Mouse (Mus musculus): ENCODE measurements around the gene Idh2. TPM values are rescaled to one million over a fixed set of nuclear protein-coding genes. Genes with fewer than 3 reads are reported as not detected.

Gene Idh2
- total and polyA plus RNA-seq, 3 experiments, result 121 to 268 (median 181) TPM

DNA sequence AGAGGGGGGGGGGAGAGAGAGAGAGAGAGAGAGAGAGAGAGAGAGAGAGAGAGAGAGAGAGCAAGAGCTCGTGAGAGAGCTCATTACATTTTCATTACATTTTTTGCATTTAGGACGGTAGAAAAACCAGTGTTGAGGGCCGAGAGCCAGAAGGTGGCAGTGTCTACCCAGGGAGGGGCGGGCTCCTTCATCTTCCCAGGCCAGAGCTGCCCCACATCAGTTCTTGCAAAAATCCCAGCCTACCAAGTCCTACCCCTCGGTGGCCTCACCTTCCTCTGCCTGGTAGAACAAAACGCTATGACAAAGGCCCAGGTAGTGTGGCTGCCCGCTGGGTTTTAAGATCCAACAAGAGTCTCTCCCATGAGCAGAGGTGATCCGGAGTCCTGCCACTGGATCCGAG lies 25.6 kb upstream of the Idh2 start:
- TF ChIP-seq MAFK (IDR thresholded peaks at IDR 0.05; ENCODE audit: borderline replicate concordance, low read depth, low read length) (no peak), GABPA (IDR thresholded peaks at IDR 0.05; ENCODE audit: low read depth, low read length) (no peak), SMC3 (IDR thresholded peaks at IDR 0.05; ENCODE audit: low read depth, low read length) (peak; percentile 88), UBTF (IDR thresholded peaks at IDR 0.05; ENCODE audit: borderline replicate concordance, insufficient read depth, low read depth, low read length) (no peak), RAD21 (IDR thresholded peaks at IDR 0.05; ENCODE audit: low read depth, low read length) (peak; percentile 92), MYB (IDR thresholded peaks at IDR 0.05; ENCODE audit: low read depth, low read length) (no peak), JUND (IDR thresholded peaks at IDR 0.05; ENCODE audit: low read depth, low read length) (0 out of 2 replicates have a peak, but pooled peaks have one; percentile 75), SIN3A (IDR thresholded peaks at IDR 0.05; ENCODE audit: low read length) (0 out of 2 replicates have a peak, but pooled peaks have one; percentile 23), TAL1 (IDR thresholded peaks at IDR 0.05; ENCODE audit: low read length) (no peak), POLR2A (IDR thresholded peaks at IDR 0.05; ENCODE audit: control insufficient read depth in 1 of 2, insufficient read depth in 1 of 2, low read depth in 1 of 2, low read length in 2 of 2, poor library complexity in 1 of 2) (no peak), ZC3H11A (IDR thresholded peaks at IDR 0.05; ENCODE audit: low read depth, low read length) (peak; percentile 92), ETS1 (IDR thresholded peaks at IDR 0.05; ENCODE audit: low read depth, low read length) (no peak), ZNF384 (IDR thresholded peaks at IDR 0.05; ENCODE audit: low read depth, low read length) (peak; percentile 58; the same call in 1 of the 2 replicates), MAZ (IDR thresholded peaks at IDR 0.05; ENCODE audit: low read depth, low read length) (0 out of 2 replicates have a peak, but pooled peaks have one; percentile 59), CTCF (IDR thresholded peaks at IDR 0.05 in 2 of 3, conservative IDR thresholded peaks at IDR 0.05 in 1 of 3; ENCODE audit: control insufficient read depth in 1 of 3, insufficient read depth in 1 of 3, low read depth in 2 of 3, low read length in 3 of 3, poor library complexity in 1 of 3, severe bottlenecking in 1 of 3) (peak; percentile 75 to 92 (median 81)), BHLHE40 (IDR thresholded peaks at IDR 0.05; ENCODE audit: borderline replicate concordance, low read depth, low read length) (no peak)
- Histone ChIP-seq H3K27me3 (ENCODE audit: control insufficient read depth in 1 of 2, insufficient read depth in 2 of 2, low read length in 2 of 2) (no peaks in the 10 kb centered on the region), H3K9ac (ENCODE audit: control insufficient read depth, low read depth, low read length, poor library complexity, severe bottlenecking) (no peak overlapping the region), H3K36me3 (ENCODE audit: control insufficient read depth in 1 of 2, insufficient read depth in 2 of 2, low read length in 2 of 2) (peaks cover 0 to 8% of the 10 kb centered on the region in 2 experiments; a peak in 2 of 4 replicates), H3K4me1 (ENCODE audit: control insufficient read depth in 1 of 2, insufficient read depth in 2 of 2, low read length in 2 of 2) (peaks cover 0 to 22% of the 10 kb centered on the region in 2 experiments; a peak in 3 of 4 replicates), H3K27ac (ENCODE audit: control insufficient read depth, low read depth, low read length) (no peak overlapping the region), H3K79me2 (ENCODE audit: control insufficient read depth, insufficient read depth, low read length, poor library complexity) (no peaks in the 10 kb centered on the region; the same call in 1 of the 2 replicates), H3K4me3 (ENCODE audit: control insufficient read depth in 1 of 2, insufficient read depth in 1 of 2, low read depth in 2 of 2, low read length in 2 of 2) (no peak overlapping the region), H3K9me3 (replicated peaks; ENCODE audit: insufficient read depth, low read length) (no peaks in the 10 kb centered on the region)
- DNase-seq (ENCODE audit: low read depth, low spot score), result peak; percentile 83

DNA sequence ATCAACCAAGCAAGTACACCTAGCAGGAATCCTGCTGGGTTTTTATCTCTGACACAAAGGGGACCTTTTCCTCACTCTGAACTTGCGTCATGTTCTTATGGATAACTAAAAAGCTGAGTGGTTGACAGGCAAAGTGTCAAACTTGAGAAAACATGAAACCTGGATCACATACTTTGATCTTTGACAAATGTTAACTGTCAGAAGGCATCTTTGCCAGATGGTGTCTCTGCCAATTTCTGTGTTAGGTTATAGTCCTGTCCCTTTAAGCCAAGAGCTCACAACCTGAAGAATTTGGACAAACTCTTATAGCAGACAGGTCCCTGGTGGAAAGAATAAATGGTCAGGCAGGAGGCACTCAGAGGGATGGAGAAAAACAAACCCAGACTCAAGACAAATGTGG lies 23.2 kb upstream of the Idh2 start:
- Histone ChIP-seq H3K79me2 (ENCODE audit: control insufficient read depth, insufficient read depth, low read length, poor library complexity) (no peaks in the 10 kb centered on the region), H3K4me1 (ENCODE audit: control insufficient read depth in 1 of 2, insufficient read depth in 2 of 2, low read length in 2 of 2) (peaks cover 0 to 20% of the 10 kb centered on the region in 2 experiments; a peak in 3 of 4 replicates), H3K4me3 (ENCODE audit: control insufficient read depth in 1 of 2, insufficient read depth in 1 of 2, low read depth in 2 of 2, low read length in 2 of 2) (no peak overlapping the region), H3K9ac (ENCODE audit: control insufficient read depth, low read depth, low read length, poor library complexity, severe bottlenecking) (no peak overlapping the region), H3K27ac (ENCODE audit: control insufficient read depth, low read depth, low read length) (no peak overlapping the region), H3K36me3 (ENCODE audit: control insufficient read depth in 1 of 2, insufficient read depth in 2 of 2, low read length in 2 of 2) (peaks cover 0 to 4% of the 10 kb centered on the region in 2 experiments; a peak in 2 of 4 replicates), H3K27me3 (ENCODE audit: control insufficient read depth in 1 of 2, insufficient read depth in 2 of 2, low read length in 2 of 2) (no peaks in the 10 kb centered on the region), H3K9me3 (replicated peaks; ENCODE audit: insufficient read depth, low read length) (no peaks in the 10 kb centered on the region)
- DNase-seq (ENCODE audit: low read depth, low spot score), result no peak
- TF ChIP-seq UBTF (IDR thresholded peaks at IDR 0.05; ENCODE audit: borderline replicate concordance, insufficient read depth, low read depth, low read length), result no peak
- TF ChIP-seq TAL1 (IDR thresholded peaks at IDR 0.05; ENCODE audit: low read length), result no peak
- no peak for TF ChIP-seq CHD2 (IDR thresholded peaks at IDR 0.05; ENCODE audit: low read length)
- no peak for TF ChIP-seq HCFC1 (IDR thresholded peaks at IDR 0.05; ENCODE audit: low read depth, low read length)
